Mouse (Mus musculus): ENCODE data around the gene Slc9c1.

DNA sequence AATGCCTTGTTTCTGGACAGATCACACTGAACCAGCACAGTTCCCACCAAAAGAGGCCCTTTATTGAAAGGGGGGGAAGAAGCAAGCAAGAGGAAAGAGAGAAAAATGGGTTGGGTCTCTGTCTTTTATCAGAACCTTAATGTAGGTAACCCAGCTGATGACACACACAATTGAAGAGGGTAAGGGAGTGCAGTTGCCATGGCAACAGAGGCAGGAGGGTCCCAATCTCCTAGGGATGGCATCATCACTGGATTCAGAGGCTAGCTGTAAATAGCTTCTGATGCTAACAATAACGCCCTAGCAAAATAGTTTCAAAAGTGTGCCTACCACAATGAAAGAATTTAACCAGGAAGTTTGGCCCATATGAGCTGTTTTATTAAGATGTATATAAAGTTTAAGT, 58.5 kb downstream of the Slc9c1 start:
- TF ChIP-seq POU5F1 (IDR thresholded peaks at IDR 0.05; ENCODE audit: borderline replicate concordance, low read length) (no peak), CTCF (conservative IDR thresholded peaks at IDR 0.05; ENCODE audit: low read length) (no peak)

All from E14TG2a.4 (cell line).